Mouse (Mus musculus) neural tube, embryonic 11.5 days (tissue): Measurements from ENCODE around the gene Kif5c. TPM values are rescaled to one million over a fixed set of nuclear protein-coding genes. Genes with fewer than 3 reads are reported as not detected.

Experiments used
- ATAC-seq: fragments of 200-750 bp; cut with Nextera tagmentation; 2 replicates; pipeline ENCODE4 v1.8.0; 2017; ENCODE audit warnings: moderate number of reproducible peaks, mild to moderate bottlenecking, moderate TSS enrichment, moderate library complexity; ENCODE audit not compliant: insufficient read depth, low FRiP score, low TSS enrichment
- DNase-seq: peaks from one replicate; pipeline ENCODE4 v3.0.0-alpha.2; 2015; ENCODE audit warnings: low spot score
- H3K27ac ChIP-seq: fragments of 300-500 bp; sonication (generic); 2 replicates; pipeline ENCODE4 v1.5.1; 2014; ENCODE audit warnings: low read depth, mild to moderate bottlenecking, low read length
- H3K27me3 ChIP-seq: fragments of 300-500 bp; sonication (generic); 2 replicates; pipeline ENCODE4 v1.6.1; 2014; ENCODE audit warnings: mild to moderate bottlenecking, low read length, mixed read lengths; ENCODE audit not compliant: control insufficient read depth, insufficient read depth
- H3K36me3 ChIP-seq: fragments of 300-500 bp; sonication (generic); 2 replicates; pipeline ENCODE4 v1.6.1; 2014; ENCODE audit warnings: mild to moderate bottlenecking, low read length, moderate library complexity, mixed read lengths; ENCODE audit not compliant: control insufficient read depth, insufficient read depth
- H3K4me1 ChIP-seq: fragments of 300-500 bp; sonication (generic); 2 replicates; pipeline ENCODE4 v1.6.1; 2014; ENCODE audit warnings: low read length, mixed read lengths; ENCODE audit not compliant: control insufficient read depth, insufficient read depth
- H3K4me2 ChIP-seq: fragments of 300-500 bp; sonication (generic); 2 replicates; pipeline ENCODE4 v1.6.1; 2014; ENCODE audit warnings: low read depth, mild to moderate bottlenecking, moderate library complexity
- H3K4me3 ChIP-seq: fragments of 300-500 bp; sonication (generic); 2 replicates; pipeline ENCODE4 v1.5.1; 2014; ENCODE audit warnings: low read depth, low read length
- H3K9ac ChIP-seq: fragments of 300-500 bp; sonication (generic); 2 replicates; pipeline ENCODE4 v1.6.1; 2014; ENCODE audit warnings: mild to moderate bottlenecking, low read length
- H3K9me3 ChIP-seq: fragments of 300-500 bp; sonication (generic); 2 replicates; pipeline ENCODE4 v1.6.1; 2016; ENCODE audit warnings: low read length; ENCODE audit not compliant: control insufficient read depth
- WGBS: fragments of 180-500 bp; shearing (Covaris S2); extraction: QIAGEN DNeasy Blood & Tissue Kit; methylation state at CpG from one replicate; pipeline ENCODE4 v1.1.7; 2014; 5-methylcytosine and 5-hydroxymethylcytosine counted together
- polyA plus RNA-seq: library from polyadenylated mRNA; unstranded; fragments of >200 nt; fragmentation: Nextera tagmentation; extraction: Ambion mirVana; gene quantifications from 2 replicates; pipeline ENCODE4 v1.2.1, GENCODE M21; 2014

The Kif5c gene
- polyA plus RNA-seq, 1 experiment from 2014 or later: 122 TPM

- Histone ChIP-seq H3K4me1 (peaks cover 10% of the 10 kb centered on the region), H3K27ac (no peak overlapping the region), H3K36me3 (peaks cover 2% of the 10 kb centered on the region), H3K9me3 (no peaks in the 10 kb centered on the region), H3K4me3 (no peak overlapping the region), H3K9ac (no peak overlapping the region), H3K27me3 (no peaks in the 10 kb centered on the region), H3K4me2 (no peak overlapping the region)
- 46% methylated on average over 11 of the region's 11 CpGs for WGBS
- no peak for DNase-seq
- 0 out of 2 replicates have a peak, but pooled peaks have one; percentile 28 for ATAC-seq
Observed at GRCm38 (mm10) chr2:49744251-49745093, 125.4 kb downstream of the Kif5c start.

DNA sequence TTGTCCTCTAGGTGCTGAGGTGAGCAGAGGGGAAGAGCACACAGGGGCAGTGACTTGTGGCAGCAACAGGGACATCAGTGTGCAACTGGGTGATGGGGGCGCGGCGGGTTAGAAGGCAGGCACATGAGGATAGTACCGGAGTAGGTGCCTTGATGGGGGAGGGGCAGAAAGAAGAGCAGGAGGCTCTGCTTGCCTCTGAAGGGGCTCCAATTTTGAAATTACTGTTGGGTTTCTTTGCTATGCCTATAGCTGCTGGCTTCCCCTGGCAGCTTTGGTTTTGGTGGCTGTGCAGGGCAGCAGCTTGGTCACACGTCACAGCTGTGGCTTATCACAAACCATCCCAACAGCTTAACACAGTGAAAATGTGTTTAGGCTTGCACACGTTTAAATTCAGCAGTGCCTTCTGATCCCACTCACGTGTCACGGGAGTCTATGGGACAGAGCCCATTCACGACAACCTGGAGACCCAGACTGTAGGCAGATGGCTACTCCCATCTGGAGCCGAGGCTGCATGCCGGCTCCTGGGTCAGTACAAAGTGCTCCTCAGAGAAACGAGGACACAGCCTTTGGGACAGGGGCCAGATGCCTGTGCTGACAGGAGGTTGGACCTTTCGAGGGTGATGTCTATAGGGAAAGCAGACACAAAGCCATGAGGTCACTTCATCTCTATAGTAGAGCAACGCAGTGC, 126.1 kb downstream of the Kif5c start:
- H3K36me3 ChIP-seq: peaks cover 2% of the 10 kb centered on the region
- no peaks in the 10 kb centered on the region for H3K9me3 ChIP-seq
- no peak overlapping the region for H3K4me2 ChIP-seq
- DNase-seq: no peak
- H3K27ac ChIP-seq: no peak overlapping the region
- WGBS: 70% methylated on average over 14 of the region's 14 CpGs
- no peak for ATAC-seq
- no peaks in the 10 kb centered on the region for H3K27me3 ChIP-seq
- H3K4me1 ChIP-seq: peaks cover 10% of the 10 kb centered on the region
- H3K9ac ChIP-seq: no peak overlapping the region
- H3K4me3 ChIP-seq: no peak overlapping the region

DNA sequence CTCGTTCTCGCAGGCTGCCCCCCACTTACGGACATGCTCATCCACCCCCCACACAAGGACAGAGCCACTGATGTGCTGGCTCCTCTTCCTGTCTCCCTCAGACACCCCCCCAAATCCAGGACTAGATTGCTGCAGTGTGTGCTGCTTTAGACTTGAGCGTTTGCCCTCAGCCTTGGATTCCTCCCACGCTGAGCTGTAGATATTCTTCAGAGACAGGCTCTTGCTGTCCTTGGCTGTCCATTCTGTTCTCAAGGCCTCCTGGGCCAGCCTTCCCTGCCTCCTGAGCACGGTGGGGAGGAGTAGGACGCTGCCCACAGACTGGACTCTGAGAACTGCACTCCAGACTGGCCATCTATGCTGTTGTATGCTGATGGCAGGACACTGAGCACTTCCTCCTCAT, 127.8 kb downstream of the Kif5c start:
- peaks cover 2% of the 10 kb centered on the region for H3K36me3 ChIP-seq
- no peaks in the 10 kb centered on the region for H3K27me3 ChIP-seq
- H3K4me3 ChIP-seq: no peak overlapping the region
- WGBS: 85% methylated on average over 7 of the region's 7 CpGs
- H3K27ac ChIP-seq: no peak overlapping the region
- H3K9me3 ChIP-seq: no peaks in the 10 kb centered on the region
- no peak for ATAC-seq
- peaks cover 10% of the 10 kb centered on the region for H3K4me1 ChIP-seq
- no peak for DNase-seq
- no peak overlapping the region for H3K9ac ChIP-seq
- no peak overlapping the region for H3K4me2 ChIP-seq

DNA sequence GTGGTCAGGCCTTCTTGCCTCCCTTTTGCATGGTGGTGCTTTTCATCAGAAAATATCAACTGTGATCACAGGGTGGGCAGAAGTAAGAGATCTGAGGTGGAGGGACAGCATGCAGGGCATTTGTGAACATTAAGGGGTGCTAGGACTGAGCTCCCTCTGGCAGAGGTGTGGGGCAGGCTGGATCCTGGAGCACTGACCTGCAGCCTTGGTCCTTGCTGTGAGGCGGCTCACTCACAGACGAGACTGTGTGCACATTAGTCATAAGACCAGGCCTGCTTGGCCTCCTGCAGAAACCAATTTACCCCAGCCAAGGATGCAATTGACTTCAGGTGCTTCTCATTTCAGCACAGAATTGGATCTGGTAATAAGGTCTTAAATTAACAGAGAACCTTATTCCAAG, 128.6 kb downstream of the Kif5c start:
- Histone ChIP-seq H3K9me3 (no peaks in the 10 kb centered on the region), H3K4me2 (no peak overlapping the region), H3K4me1 (peaks cover 10% of the 10 kb centered on the region), H3K9ac (no peak overlapping the region), H3K27me3 (no peaks in the 10 kb centered on the region), H3K4me3 (no peak overlapping the region), H3K36me3 (peaks cover 2% of the 10 kb centered on the region), H3K27ac (no peak overlapping the region)
- 84% methylated on average over 2 of the region's 2 CpGs for WGBS
- no peak for DNase-seq
- ATAC-seq: no peak

- Histone ChIP-seq H3K27ac (no peak overlapping the region), H3K27me3 (no peaks in the 10 kb centered on the region), H3K9me3 (no peaks in the 10 kb centered on the region), H3K4me2 (no peak overlapping the region), H3K36me3 (peaks cover 6% of the 10 kb centered on the region), H3K4me1 (peaks cover under 1% of the 10 kb centered on the region; the same call in 1 of the 2 replicates), H3K9ac (no peak overlapping the region), H3K4me3 (no peak overlapping the region)
- 80% methylated on average over 14 of the region's 14 CpGs for WGBS
- peak; percentile 48 for DNase-seq
- no peak for ATAC-seq
Observed at GRCm38 (mm10) chr2:49748628-49749342, 129.7 kb downstream of the Kif5c start.

- peaks cover 6% of the 10 kb centered on the region for H3K36me3 ChIP-seq
- no peaks in the 10 kb centered on the region for H3K4me1 ChIP-seq
- no peak overlapping the region for H3K4me3 ChIP-seq
- no peak overlapping the region for H3K27ac ChIP-seq
- DNase-seq (no peak), ATAC-seq (no peak)
- H3K9me3 ChIP-seq: no peaks in the 10 kb centered on the region
- no peak overlapping the region for H3K9ac ChIP-seq
- 88% methylated on average over 11 of the region's 11 CpGs for WGBS
- no peak overlapping the region for H3K4me2 ChIP-seq
- H3K27me3 ChIP-seq: no peaks in the 10 kb centered on the region
Observed at GRCm38 (mm10) chr2:49749730-49750576, 130.9 kb downstream of the Kif5c start.

DNA sequence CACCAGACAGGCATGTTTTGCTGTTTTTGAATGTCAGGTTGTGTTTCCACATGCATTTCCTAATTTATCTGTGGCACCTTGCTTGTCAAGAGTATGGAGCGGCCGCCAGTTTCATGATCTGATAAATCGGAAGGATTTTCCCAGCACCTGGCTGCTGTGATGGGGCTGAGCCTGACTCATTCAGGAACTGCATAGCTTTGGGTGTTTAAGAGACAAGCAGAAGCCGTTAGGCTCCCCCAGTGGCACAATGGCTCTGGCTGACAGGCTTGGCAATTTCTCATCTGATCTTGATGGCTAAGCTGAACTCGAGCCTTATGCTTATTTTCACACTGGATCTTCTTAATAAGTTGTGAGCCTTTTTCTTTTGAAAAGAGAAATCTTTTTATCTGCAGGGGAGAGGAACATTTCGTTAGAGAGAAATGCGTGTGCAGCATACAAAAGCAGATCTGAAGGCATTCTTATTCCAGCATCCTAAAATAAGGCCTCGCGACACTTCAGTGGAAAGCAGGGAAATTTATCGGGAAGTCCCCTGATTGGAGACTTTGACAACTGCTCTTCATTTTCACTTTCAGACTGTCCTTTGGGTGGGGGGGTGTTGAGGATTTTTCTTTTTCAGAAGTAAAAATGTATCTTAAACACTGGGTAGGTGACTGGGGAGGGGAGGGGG, 132.6 kb downstream of the Kif5c start:
- Histone ChIP-seq H3K27me3 (no peaks in the 10 kb centered on the region), H3K4me1 (no peaks in the 10 kb centered on the region), H3K4me3 (no peak overlapping the region), H3K9me3 (no peaks in the 10 kb centered on the region), H3K4me2 (no peak overlapping the region), H3K36me3 (peaks cover 6% of the 10 kb centered on the region), H3K27ac (no peak overlapping the region), H3K9ac (no peak overlapping the region)
- ATAC-seq (no peak), DNase-seq (no peak)
- 84% methylated on average over 10 of the region's 10 CpGs for WGBS

- H3K4me3 ChIP-seq: no peak overlapping the region
- DNase-seq: no peak
- ATAC-seq: no peak
- no peaks in the 10 kb centered on the region for H3K9me3 ChIP-seq
- no peaks in the 10 kb centered on the region for H3K27me3 ChIP-seq
- H3K9ac ChIP-seq: no peak overlapping the region
- H3K4me2 ChIP-seq: no peak overlapping the region
- no peaks in the 10 kb centered on the region for H3K4me1 ChIP-seq
- 94% methylated on average over 8 of the region's 8 CpGs for WGBS
- no peak overlapping the region for H3K27ac ChIP-seq
- H3K36me3 ChIP-seq: peaks cover 8% of the 10 kb centered on the region
Observed at GRCm38 (mm10) chr2:49752211-49752607, 133.1 kb downstream of the Kif5c start.
